Comparison of ENCODE assay signal across 9 mouse cellular contexts in the genomic region with DNA sequence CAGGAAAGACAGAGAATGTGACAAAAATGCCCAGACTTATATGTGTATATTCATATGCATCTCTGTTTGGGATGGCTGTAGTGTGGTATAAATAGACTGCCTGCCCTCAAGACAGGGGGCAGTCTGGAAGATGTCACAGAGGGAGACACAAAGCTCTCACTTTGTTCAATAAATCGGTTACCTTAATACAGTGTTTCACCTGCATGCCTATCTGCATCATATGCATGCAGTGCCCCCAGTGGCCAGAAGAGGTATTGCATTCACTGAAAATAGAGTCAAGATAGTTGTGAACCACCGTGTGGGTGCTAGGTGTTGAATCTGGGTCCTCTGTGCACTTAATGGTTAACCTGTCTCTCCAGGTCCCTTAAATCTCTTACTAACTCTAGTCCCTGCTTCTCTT. TPM values are rescaled to one million over a fixed set of nuclear protein-coding genes. Genes with fewer than 3 reads are reported as not detected.
A peak's percentile ranks its signal among the peaks of the same experiment; 100 is the strongest.
DNase-seq lines count a peak whose midpoint lies in the region; ATAC-seq lines count a peak whose summit lies in the region.
"Had no signal": no experiment of that assay in that cellular context is flagged by ENCODE, and none has a peak within 500 bp of the region (broad histone marks: within the 10 kb centered on the region; RNA-seq: fewer than 3 reads in every experiment).

No protein-coding gene starts in this region.

- H3K4me2 ChIP-seq in forebrain, embryonic 14.5 days (ENCODE audit: low read length), result no peak overlapping the region
- H3K4me2 ChIP-seq in midbrain, embryonic 11.5 days, result no peak overlapping the region
- H3K4me2 ChIP-seq: limb, embryonic 13.5 days had no signal

- no peaks in the 10 kb centered on the region for H3K4me1 ChIP-seq in forebrain, embryonic 14.5 days (ENCODE audit: control insufficient read depth, insufficient read depth, low read length)
- H3K4me1 ChIP-seq in midbrain, embryonic 11.5 days (ENCODE audit: control insufficient read depth, insufficient read depth, low read length), result no peaks in the 10 kb centered on the region
- H3K4me1 ChIP-seq: limb, embryonic 13.5 days had no signal

- DNase-seq in heart, adult 18-20 months, result peak; percentile 45 to 84
- DNase-seq in heart, postnatal 25 days (ENCODE audit: low spot score), result no peak
- peak; percentile 74 for DNase-seq in forebrain, embryonic 14.5 days (ENCODE audit: low spot score)
- DNase-seq in induced T-regulatory cell, adult 2 months (ENCODE audit: low read depth), result peak; percentile 88
- peak; percentile 43 to 50 for DNase-seq in left cerebral cortex, adult 8-10 months (ENCODE audit: low spot score in 2 of 2)
- peak; percentile 93 for DNase-seq in midbrain, embryonic 11.5 days (ENCODE audit: low spot score, missing footprints)
- peak; percentile 74 for DNase-seq in right cerebral cortex, postnatal 4 days

- H3K36me3 ChIP-seq in forebrain, embryonic 14.5 days (ENCODE audit: control insufficient read depth, insufficient read depth, low read length), result peaks cover 57% of the 10 kb centered on the region
- H3K36me3 ChIP-seq in midbrain, embryonic 11.5 days (ENCODE audit: control insufficient read depth, insufficient read depth, low read length), result peaks cover 14% of the 10 kb centered on the region; the same call in 1 of the 2 replicates

- no peak overlapping the region for H3K9ac ChIP-seq in forebrain, embryonic 14.5 days (ENCODE audit: low read length)
- H3K9ac ChIP-seq in midbrain, embryonic 11.5 days (ENCODE audit: low read length), result no peak overlapping the region
- H3K9ac ChIP-seq: limb, embryonic 13.5 days had no signal

- H3K27me3 ChIP-seq in forebrain, embryonic 14.5 days (replicated peaks; ENCODE audit: control insufficient read depth, insufficient read depth, low read length), result no peaks in the 10 kb centered on the region
- no peaks in the 10 kb centered on the region for H3K27me3 ChIP-seq in midbrain, embryonic 11.5 days (ENCODE audit: control insufficient read depth, insufficient read depth, low read length)
- H3K27me3 ChIP-seq: limb, embryonic 13.5 days had no signal

- no peak overlapping the region for H3K4me3 ChIP-seq in forebrain, embryonic 14.5 days (ENCODE audit: low read depth, low read length)
- no peak overlapping the region for H3K4me3 ChIP-seq in midbrain, embryonic 11.5 days (ENCODE audit: low read depth, low read length)
- H3K4me3 ChIP-seq: limb, embryonic 13.5 days had no signal

- H3K27ac ChIP-seq in forebrain, embryonic 14.5 days (ENCODE audit: low read depth, low read length), result no peak overlapping the region
- no peak overlapping the region for H3K27ac ChIP-seq in midbrain, embryonic 11.5 days (ENCODE audit: low read depth, low read length)
- H3K27ac ChIP-seq: limb, embryonic 13.5 days had no signal

- intact Hi-C loops in heart, postnatal 25 days (cut with DNase I), result loop anchor here (10.0 kb wide), 1 partner anchor 664 kb away; a partner anchor contains a TSS

- 41% methylated on average over 2 of the region's 2 CpGs for WGBS in forebrain, embryonic 14.5 days
- 60% methylated on average over 2 of the region's 2 CpGs for WGBS in midbrain, embryonic 11.5 days

- H3K9me3 ChIP-seq in forebrain, embryonic 14.5 days (replicated peaks; ENCODE audit: control insufficient read depth, low read length), result no peaks in the 10 kb centered on the region
- H3K9me3 ChIP-seq in midbrain, embryonic 11.5 days (ENCODE audit: control insufficient read depth, low read length), result no peaks in the 10 kb centered on the region
- H3K9me3 ChIP-seq: limb, embryonic 13.5 days had no signal

- peak; percentile 78 for ATAC-seq in cerebellum, adult (ENCODE audit: insufficient number of reproducible peaks, low FRiP score, low TSS enrichment)
- peak; percentile 66 for ATAC-seq in forebrain, embryonic 14.5 days
- peak; percentile 57; the same call in 1 of the 2 replicates for ATAC-seq in midbrain, embryonic 11.5 days (ENCODE audit: low FRiP score)

RNA-seq across cellular contexts. Expression of a gene that starts 5.7 kb away (rescaled TPM):
- 10 to 100 TPM; 58.1 to 61.8 TPM for total RNA-seq in heart, adult 18-20 months (2021)
- total RNA-seq in heart, postnatal 25 days (2021), result 10 to 100 TPM; 50.5 to 52.2 TPM
- 211 and 245 TPM in 2 replicates for polyA plus RNA-seq in forebrain, embryonic 14.5 days (2014; fragmentation: Nextera tagmentation; extraction: Ambion mirVana)
- 10 to 100 TPM; 58.9 to 67.1 (median 64.5) TPM for total RNA-seq in left cerebral cortex, adult 8-10 months (2022)
- 219 and 228 TPM in 2 replicates for polyA plus RNA-seq in midbrain, embryonic 11.5 days (2014; fragmentation: Nextera tagmentation; extraction: Ambion mirVana)

RNA-seq across cellular contexts. Expression of a gene that starts 5.8 kb away (rescaled TPM):
- 10 to 100 TPM; 41.0 to 43.7 TPM for total RNA-seq in heart, adult 18-20 months (2021)
- 10 to 100 TPM; 43.6 to 44.1 TPM for total RNA-seq in heart, postnatal 25 days (2021)
- 118 and 136 TPM in 2 replicates for polyA plus RNA-seq in forebrain, embryonic 14.5 days (2014; fragmentation: Nextera tagmentation; extraction: Ambion mirVana)
- 10 to 100 TPM; 24.0 to 29.4 (median 26.8) TPM for total RNA-seq in left cerebral cortex, adult 8-10 months (2022)
- polyA plus RNA-seq in midbrain, embryonic 11.5 days (2014; fragmentation: Nextera tagmentation; extraction: Ambion mirVana), result 121 and 122 TPM in 2 replicates

RNA-seq across cellular contexts. Expression of a gene that starts 11.2 kb away (rescaled TPM):
- 10 to 100 TPM; 11.3 to 12.0 TPM for total RNA-seq in heart, adult 18-20 months (2021)
- total RNA-seq in heart, postnatal 25 days (2021), result 10 to 100 TPM in 1 of 2 experiments, 1 to 10 TPM in 1; 9.4 to 11.0 TPM
- 37.3 and 42.6 TPM in 2 replicates for polyA plus RNA-seq in forebrain, embryonic 14.5 days (2014; fragmentation: Nextera tagmentation; extraction: Ambion mirVana)
- total RNA-seq in left cerebral cortex, adult 8-10 months (2022), result 10 to 100 TPM; 23.1 to 26.6 (median 24.7) TPM
- polyA plus RNA-seq in midbrain, embryonic 11.5 days (2014; fragmentation: Nextera tagmentation; extraction: Ambion mirVana), result 30.3 and 31.0 TPM in 2 replicates
